24 mouse cellular contexts compared by ENCODE assay signal in genomic region chr13:98590693-98591389, GRCm38 (mm10). TPM values are rescaled to one million over a fixed set of nuclear protein-coding genes. Genes with fewer than 3 reads are reported as not detected.
A peak's percentile ranks its signal among the peaks of the same experiment; 100 is the strongest.
DNase-seq lines count a peak whose midpoint lies in the region; ATAC-seq and TF ChIP-seq lines count a peak whose summit lies in the region.
"Had no signal": no experiment of that assay in that cellular context is flagged by ENCODE, and none has a peak within 500 bp of the region (broad histone marks: within the 10 kb centered on the region; RNA-seq: fewer than 3 reads in every experiment).

No protein-coding gene starts in this region.

- no peak; the same call in 1 of the 2 replicates for TF ChIP-seq CTCF in kidney, postnatal 0 days (IDR thresholded peaks at IDR 0.05; ENCODE audit: low read depth)
- no peak for TF ChIP-seq CTCF in stomach, postnatal 0 days (IDR thresholded peaks at IDR 0.05; ENCODE audit: low read depth)
- TF ChIP-seq CTCF in heart, adult 2 months (IDR thresholded peaks at IDR 0.05) = no peak

- no peak for TF ChIP-seq EP300 in stomach, postnatal 0 days (optimal IDR thresholded peaks at IDR 0.05)
- TF ChIP-seq EP300 in heart, adult 2 months (IDR thresholded peaks at IDR 0.05; ENCODE audit: insufficient read depth, low read depth, low read length) = no peak

- no peaks in the 10 kb centered on the region for H3K9me3 ChIP-seq in embryonic facial prominence, embryonic 12.5 days
- no peaks in the 10 kb centered on the region for H3K9me3 ChIP-seq in embryonic facial prominence, embryonic 10.5 days
- no peaks in the 10 kb centered on the region for H3K9me3 ChIP-seq in kidney, postnatal 0 days (replicated peaks; ENCODE audit: low read length)
- no peaks in the 10 kb centered on the region for H3K9me3 ChIP-seq in stomach, embryonic 15.5 days
- no peaks in the 10 kb centered on the region for H3K9me3 ChIP-seq in stomach, postnatal 0 days (ENCODE audit: control insufficient read depth, low read length)
- no peaks in the 10 kb centered on the region for H3K9me3 ChIP-seq in stomach, embryonic 16.5 days (replicated peaks; ENCODE audit: control insufficient read depth, low read length)
- H3K9me3 ChIP-seq: G1E; heart, embryonic 15.5 days had no signal

- peaks cover 35% of the 10 kb centered on the region for H3K4me1 ChIP-seq in embryonic facial prominence, embryonic 12.5 days
- peaks cover 81% of the 10 kb centered on the region for H3K4me1 ChIP-seq in embryonic facial prominence, embryonic 10.5 days
- peaks cover 17% of the 10 kb centered on the region; the same call in 1 of the 2 replicates for H3K4me1 ChIP-seq in kidney, postnatal 0 days (replicated peaks; ENCODE audit: insufficient read depth, low read length)
- H3K4me1 ChIP-seq in stomach, embryonic 15.5 days = peaks cover 34% of the 10 kb centered on the region
- H3K4me1 ChIP-seq in stomach, postnatal 0 days (replicated peaks; ENCODE audit: control insufficient read depth, insufficient read depth) = no peaks in the 10 kb centered on the region; the same call in 1 of the 2 replicates
- peaks cover 21% of the 10 kb centered on the region for H3K4me1 ChIP-seq in stomach, embryonic 16.5 days (ENCODE audit: control insufficient read depth, insufficient read depth, low read length)
- no peaks in the 10 kb centered on the region; the same call in 1 of the 2 replicates for H3K4me1 ChIP-seq in heart, adult 2 months (ENCODE audit: control insufficient read depth, insufficient read depth, low read length)

- no peak for DNase-seq in embryonic facial prominence, embryonic 10.5 days (ENCODE audit: low spot score)
- DNase-seq in kidney, postnatal 0 days (ENCODE audit: low spot score) = peak; percentile 85
- no peak for DNase-seq in kidney, adult 18-20 months
- no peak for DNase-seq in stomach, postnatal 0 days (ENCODE audit: low spot score)
- DNase-seq in heart, adult 2 months = no peak
- DNase-seq: adrenal gland, adult 8-10 months; adrenal gland, postnatal 36 days; B cell, adult 2 months; cerebellum, adult 2 months; gastrocnemius, postnatal 36 days; heart, adult 11 months; heart, postnatal 14 days had no signal

- no peak overlapping the region for H3K4me2 ChIP-seq in embryonic facial prominence, embryonic 12.5 days (replicated peaks)
- H3K4me2 ChIP-seq in kidney, postnatal 0 days (ENCODE audit: low read length) = no peak overlapping the region
- H3K4me2 ChIP-seq in stomach, embryonic 15.5 days = no peak overlapping the region
- no peak overlapping the region for H3K4me2 ChIP-seq in stomach, postnatal 0 days (replicated peaks; ENCODE audit: low read depth)
- no peak overlapping the region for H3K4me2 ChIP-seq in stomach, embryonic 16.5 days (ENCODE audit: low read depth, low read length)
- H3K4me2 ChIP-seq: heart, embryonic 11.5 days; heart, embryonic 15.5 days; hindbrain, embryonic 14.5 days had no signal

- no peak overlapping the region for H3K9ac ChIP-seq in embryonic facial prominence, embryonic 12.5 days
- no peak overlapping the region for H3K9ac ChIP-seq in kidney, postnatal 0 days (ENCODE audit: low read depth, low read length)
- H3K9ac ChIP-seq in stomach, embryonic 15.5 days = no peak overlapping the region
- H3K9ac ChIP-seq in stomach, postnatal 0 days (ENCODE audit: low read length) = no peak overlapping the region
- no peak overlapping the region for H3K9ac ChIP-seq in stomach, embryonic 16.5 days (ENCODE audit: low read length)
- H3K9ac ChIP-seq in heart, adult 2 months (ENCODE audit: low read depth, low read length) = no peak overlapping the region
- H3K9ac ChIP-seq: heart, embryonic 15.5 days; hindbrain, embryonic 14.5 days had no signal

- no peak for ATAC-seq in embryonic facial prominence, embryonic 12.5 days (ENCODE audit: insufficient number of reproducible peaks, insufficient read depth, low FRiP score, low TSS enrichment)
- ATAC-seq in kidney, postnatal 0 days (replicated peaks; ENCODE audit: low FRiP score, low read depth) = no peak
- ATAC-seq in stomach, embryonic 15.5 days (ENCODE audit: insufficient read depth, low FRiP score, low read depth) = no peak
- no peak for ATAC-seq in stomach, postnatal 0 days (ENCODE audit: low FRiP score, low TSS enrichment)
- no peak for ATAC-seq in stomach, embryonic 16.5 days (ENCODE audit: insufficient read depth, low FRiP score)
- ATAC-seq: CD4-positive, CD25-positive, alpha-beta regulatory T cell, adult 4 months; forebrain, embryonic 14.5 days had no signal

- H3K36me3 ChIP-seq in embryonic facial prominence, embryonic 12.5 days = no peaks in the 10 kb centered on the region
- H3K36me3 ChIP-seq in embryonic facial prominence, embryonic 10.5 days (replicated peaks) = no peaks in the 10 kb centered on the region
- H3K36me3 ChIP-seq in kidney, postnatal 0 days (ENCODE audit: insufficient read depth, low read length) = no peaks in the 10 kb centered on the region
- H3K36me3 ChIP-seq in stomach, embryonic 15.5 days = no peaks in the 10 kb centered on the region
- no peaks in the 10 kb centered on the region for H3K36me3 ChIP-seq in stomach, postnatal 0 days (ENCODE audit: control insufficient read depth, insufficient read depth, low read length)
- H3K36me3 ChIP-seq in stomach, embryonic 16.5 days (ENCODE audit: control insufficient read depth, insufficient read depth, low read length) = no peaks in the 10 kb centered on the region
- no peaks in the 10 kb centered on the region for H3K36me3 ChIP-seq in heart, adult 2 months (ENCODE audit: control insufficient read depth, insufficient read depth, low read length)
- H3K36me3 ChIP-seq: G1E; heart, embryonic 15.5 days had no signal

- H3K27me3 ChIP-seq in embryonic facial prominence, embryonic 12.5 days = peaks cover 14% of the 10 kb centered on the region; the same call in 1 of the 2 replicates
- H3K27me3 ChIP-seq in embryonic facial prominence, embryonic 10.5 days (replicated peaks; ENCODE audit: low read depth, poor library complexity, severe bottlenecking) = peaks cover 61% of the 10 kb centered on the region
- H3K27me3 ChIP-seq in kidney, postnatal 0 days (ENCODE audit: insufficient read depth, low read length) = 0 out of 2 replicates have a peak, but pooled peaks cover 3% of the 10 kb centered on the region
- H3K27me3 ChIP-seq in stomach, embryonic 15.5 days (replicated peaks) = peaks cover 10% of the 10 kb centered on the region
- H3K27me3 ChIP-seq in stomach, postnatal 0 days (ENCODE audit: control insufficient read depth, insufficient read depth, low read length) = no peaks in the 10 kb centered on the region
- H3K27me3 ChIP-seq in stomach, embryonic 16.5 days (ENCODE audit: control insufficient read depth, insufficient read depth, low read length) = peaks cover 11% of the 10 kb centered on the region
- H3K27me3 ChIP-seq in heart, adult 2 months (ENCODE audit: control insufficient read depth, insufficient read depth, low read length) = peaks cover 14% of the 10 kb centered on the region

- WGBS in embryonic facial prominence, embryonic 12.5 days = 54% methylated on average over 6 of the region's 6 CpGs
- WGBS in embryonic facial prominence, embryonic 10.5 days = 62% methylated on average over 6 of the region's 6 CpGs
- WGBS in kidney, postnatal 0 days = 37% methylated on average over 6 of the region's 6 CpGs
- WGBS in stomach, embryonic 15.5 days = 53% methylated on average over 6 of the region's 6 CpGs
- WGBS in stomach, postnatal 0 days = 54% methylated on average over 6 of the region's 6 CpGs
- WGBS in stomach, embryonic 16.5 days = 54% methylated on average over 6 of the region's 6 CpGs
- WGBS in heart, adult 2 months = 68% methylated on average over 6 of the region's 6 CpGs

- H3K4me3 ChIP-seq in embryonic facial prominence, embryonic 12.5 days = no peak overlapping the region
- no peak overlapping the region for H3K4me3 ChIP-seq in embryonic facial prominence, embryonic 10.5 days
- no peak overlapping the region for H3K4me3 ChIP-seq in kidney, postnatal 0 days (replicated peaks; ENCODE audit: low read depth, low read length)
- H3K4me3 ChIP-seq in stomach, embryonic 15.5 days (replicated peaks) = no peak overlapping the region
- no peak overlapping the region for H3K4me3 ChIP-seq in stomach, postnatal 0 days (ENCODE audit: low read depth, low read length)
- no peak overlapping the region for H3K4me3 ChIP-seq in stomach, embryonic 16.5 days (replicated peaks; ENCODE audit: low read length)
- H3K4me3 ChIP-seq in heart, adult 2 months = no peak overlapping the region
- H3K4me3 ChIP-seq: heart, embryonic 15.5 days had no signal

- H3K79me2 ChIP-seq in heart, adult 2 months (replicated peaks; ENCODE audit: control insufficient read depth, insufficient read depth, low read length) = no peaks in the 10 kb centered on the region

- intact Hi-C loops in heart, adult 2 months (cut with DNase I) = no loop called here

- no peak for TF ChIP-seq POLR2A in heart, adult 2 months (IDR thresholded peaks at IDR 0.05; ENCODE audit: insufficient read depth, low read depth, low read length)

- H3K27ac ChIP-seq in embryonic facial prominence, embryonic 12.5 days = peak overlapping the region; percentile 57
- no peak overlapping the region for H3K27ac ChIP-seq in embryonic facial prominence, embryonic 10.5 days (replicated peaks)
- no peak overlapping the region for H3K27ac ChIP-seq in kidney, postnatal 0 days
- peak overlapping the region; percentile 31; the same call in 1 of the 2 replicates for H3K27ac ChIP-seq in stomach, embryonic 15.5 days
- no peak overlapping the region for H3K27ac ChIP-seq in stomach, postnatal 0 days (replicated peaks)
- peak overlapping the region; percentile 36; the same call in 1 of the 2 replicates for H3K27ac ChIP-seq in stomach, embryonic 16.5 days (ENCODE audit: low read length)
- no peak overlapping the region for H3K27ac ChIP-seq in heart, adult 2 months
- H3K27ac ChIP-seq: heart, embryonic 15.5 days; hindbrain, embryonic 14.5 days had no signal

RNA-seq across cellular contexts. Expression of gene Tmem174, which starts 46.4 kb away (rescaled TPM):
- polyA plus RNA-seq in embryonic facial prominence, embryonic 12.5 days (2016; fragmentation: Nextera tagmentation; extraction: Ambion mirVana) = not detected in 2 replicates
- polyA plus RNA-seq in embryonic facial prominence, embryonic 10.5 days (2016; fragmentation: Nextera tagmentation; extraction: Ambion mirVana) = not detected in 2 replicates
- 102 and 105 TPM in 2 replicates for polyA plus RNA-seq in kidney, postnatal 0 days (2015; fragmentation: Nextera tagmentation; extraction: Ambion mirVana)
- polyA plus RNA-seq in stomach, embryonic 15.5 days (2015; fragmentation: Nextera tagmentation; extraction: Ambion mirVana) = not detected in 2 replicates
- not detected in 2 replicates for polyA plus RNA-seq in stomach, postnatal 0 days (2015; fragmentation: Nextera tagmentation; extraction: Ambion mirVana)
- not detected in 2 replicates for polyA plus RNA-seq in stomach, embryonic 16.5 days (2015; fragmentation: Nextera tagmentation; extraction: Ambion mirVana)
- not detected for total RNA-seq in heart, adult 2 months (2021)
- polyA plus RNA-seq in heart, adult 2 months (2012; rRNA removed) = not detected in 2 replicates
- total RNA-seq: adrenal gland, adult 8-10 months; adrenal gland, postnatal 36 days; gastrocnemius, adult 8-10 months; gastrocnemius, postnatal 36 days; heart, postnatal 14 days; hematopoietic stem cell, adult 5-6 weeks had no signal
- polyA plus RNA-seq: CD4-positive, CD25-positive, alpha-beta regulatory T cell, adult 4 months; embryonic facial prominence, embryonic 11.5 days; forebrain, embryonic 14.5 days; G1E; heart, embryonic 15.5 days; hindbrain, embryonic 14.5 days had no signal

Comparison
In these comparisons a context has a peak if more than half of its experiments do, and no peak if none do; other contexts are left out.
1. H3K27ac ChIP-seq: peak in embryonic facial prominence, embryonic 12.5 days (single experiment), stomach, embryonic 15.5 days (single experiment) and stomach, embryonic 16.5 days (single experiment); none in embryonic facial prominence, embryonic 10.5 days (single experiment), kidney, postnatal 0 days (single experiment), stomach, postnatal 0 days (single experiment) and heart, adult 2 months (single experiment).
2. RNA of gene Tmem174, which starts 46.4 kb away (polyA plus RNA-seq): 102 to 105 TPM in kidney, postnatal 0 days; not detected in heart, adult 2 months, not detected in stomach, embryonic 15.5 days, not detected in stomach, postnatal 0 days, not detected in embryonic facial prominence, embryonic 12.5 days, not detected in embryonic facial prominence, embryonic 10.5 days and not detected in stomach, embryonic 16.5 days; every median in the first group is over 10 times any median in the second.